Mouse (Mus musculus) heart, postnatal 0 days (tissue): ENCODE measurements around the gene Zer1. TPM values are rescaled to one million over a fixed set of nuclear protein-coding genes. Genes with fewer than 3 reads are reported as not detected.

Source experiments
- ATAC-seq: fragments of 200-750 bp; cut with Nextera tagmentation; 2 replicates; pipeline ENCODE4 v1.8.0; 2017; ENCODE audit warnings: low read depth, moderate number of reproducible peaks, moderate library complexity; ENCODE audit not compliant: insufficient read depth
- DNase-seq: peaks from one replicate; pipeline ENCODE4 v3.0.0-alpha.2; 2016; ENCODE audit warnings: low spot score
- H3K27ac ChIP-seq: fragments of 300-500 bp; sonication (generic); 2 replicates; pipeline ENCODE4 v1.5.1; 2014; ENCODE audit warnings: low read depth, mild to moderate bottlenecking
- H3K27me3 ChIP-seq: fragments of 300-500 bp; sonication (generic); 2 replicates; pipeline ENCODE4 v1.6.1; 2014; ENCODE audit warnings: low read length, mixed read lengths; ENCODE audit not compliant: control insufficient read depth, insufficient read depth
- H3K36me3 ChIP-seq: fragments of 300-500 bp; sonication (generic); replicated peaks from 2 replicates; pipeline ENCODE4 v1.6.1; 2014; ENCODE audit warnings: low read length, mixed read lengths; ENCODE audit not compliant: control insufficient read depth, insufficient read depth
- H3K4me1 ChIP-seq: fragments of 300-500 bp; sonication (generic); 2 replicates; pipeline ENCODE4 v1.6.1; 2014; ENCODE audit warnings: antibody characterized with exemption; ENCODE audit not compliant: control insufficient read depth, insufficient read depth
- H3K4me2 ChIP-seq: fragments of 300-500 bp; sonication (generic); 2 replicates; pipeline ENCODE4 v1.6.1; 2014; ENCODE audit warnings: low read depth, mild to moderate bottlenecking, low read length, moderate library complexity
- H3K4me3 ChIP-seq: fragments of 300-500 bp; sonication (generic); 2 replicates; pipeline ENCODE4 v1.5.1; 2014; ENCODE audit warnings: low read depth, low read length
- H3K9ac ChIP-seq: fragments of 300-500 bp; sonication (generic); replicated peaks from 2 replicates; pipeline ENCODE4 v1.6.1; 2014; ENCODE audit warnings: low read depth, low read length, mixed read lengths
- H3K9me3 ChIP-seq: fragments of 300-500 bp; sonication (generic); replicated peaks from 2 replicates; pipeline ENCODE4 v1.6.1; 2016; ENCODE audit warnings: low read length; ENCODE audit not compliant: control insufficient read depth
- CTCF ChIP-seq: IDR thresholded peaks from 2 replicates; pipeline ENCODE4 v1.5.1; 2016; ENCODE audit warnings: antibody characterized with exemption, control low read depth, low read depth
- EP300 ChIP-seq: IDR thresholded peaks from 2 replicates; pipeline ENCODE4 v1.6.1; 2016; ENCODE audit warnings: antibody characterized with exemption, low read depth
- WGBS: fragments of 180-500 bp; shearing (Covaris S2); extraction: QIAGEN DNeasy Blood & Tissue Kit; methylation state at CpG from one replicate; pipeline ENCODE4 v1.1.7; 2014; 5-methylcytosine and 5-hydroxymethylcytosine counted together
- polyA plus RNA-seq: library from polyadenylated mRNA; unstranded; fragments of >200 nt; fragmentation: Nextera tagmentation; extraction: Ambion mirVana; gene quantifications from 2 replicates; pipeline ENCODE4 v1.2.1, GENCODE M21; 2015
- total RNA-seq: library from RNA; depleted of rRNA; stranded (reverse); fragments of >200 nt; gene quantifications from 2 replicates; pipeline ENCODE4 v1.2.3, GENCODE M21; 2014; ENCODE audit warnings: low replicate concordance

The Zer1 gene
- total and polyA plus RNA-seq, 2 experiments from 2014 or later = 3.7 to 32.4 TPM

DNA sequence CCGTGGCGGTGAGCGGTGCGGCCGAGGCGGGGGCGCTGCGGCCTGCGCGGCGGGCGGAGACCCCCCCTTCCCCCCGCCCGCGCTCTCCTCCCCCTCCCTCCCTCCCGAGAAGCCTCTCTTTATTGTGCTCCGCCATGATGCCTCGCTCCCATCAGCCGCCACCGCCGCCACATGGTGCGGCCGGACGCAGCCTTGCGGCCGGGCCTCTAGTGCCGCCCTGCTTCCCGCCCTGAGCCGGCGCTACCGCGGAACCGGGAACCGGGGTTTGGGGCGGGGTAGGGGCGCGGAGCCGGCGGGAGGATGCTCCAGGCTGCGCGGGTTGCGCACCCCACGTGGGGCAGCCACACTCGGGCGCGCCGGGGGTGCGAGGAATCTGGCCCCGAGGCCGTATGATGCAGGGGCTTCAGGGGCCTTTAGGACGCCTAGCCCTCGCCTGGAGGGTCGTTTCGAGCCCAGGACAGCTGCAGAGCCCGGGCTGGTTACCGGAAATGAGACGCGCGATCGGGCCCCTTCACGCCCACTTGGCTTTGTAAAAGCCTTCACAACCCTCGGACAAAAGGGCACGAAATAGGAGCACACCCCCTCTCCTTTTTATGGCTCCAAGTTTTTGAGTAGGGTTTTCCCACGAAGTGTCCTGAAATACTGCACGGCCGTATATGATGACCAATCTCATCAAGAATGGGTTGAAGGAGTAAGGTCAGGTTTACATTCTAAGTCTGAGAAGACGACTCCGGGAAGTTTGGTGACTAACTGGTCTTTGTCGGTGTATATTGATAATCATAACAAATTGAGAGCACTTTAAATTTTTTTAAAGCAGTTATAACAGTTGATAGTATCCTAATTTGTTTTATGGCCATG, 57.1 kb downstream of the Zer1 start:
- DNase-seq (no peak), ATAC-seq (peak; percentile 4)
- WGBS = under 1% methylated on average over 53 of the region's 69 CpGs
- Histone ChIP-seq H3K4me3 (peak overlapping the region; percentile 98), H3K27ac (peak overlapping the region; percentile 99), H3K9me3 (no peaks in the 10 kb centered on the region), H3K4me1 (peaks cover 16% of the 10 kb centered on the region), H3K27me3 (no peaks in the 10 kb centered on the region), H3K36me3 (peaks cover 27% of the 10 kb centered on the region), H3K9ac (peak overlapping the region; percentile 91), H3K4me2 (peak overlapping the region; percentile 92)
- TF ChIP-seq EP300 (no peak), CTCF (no peak)

DNA sequence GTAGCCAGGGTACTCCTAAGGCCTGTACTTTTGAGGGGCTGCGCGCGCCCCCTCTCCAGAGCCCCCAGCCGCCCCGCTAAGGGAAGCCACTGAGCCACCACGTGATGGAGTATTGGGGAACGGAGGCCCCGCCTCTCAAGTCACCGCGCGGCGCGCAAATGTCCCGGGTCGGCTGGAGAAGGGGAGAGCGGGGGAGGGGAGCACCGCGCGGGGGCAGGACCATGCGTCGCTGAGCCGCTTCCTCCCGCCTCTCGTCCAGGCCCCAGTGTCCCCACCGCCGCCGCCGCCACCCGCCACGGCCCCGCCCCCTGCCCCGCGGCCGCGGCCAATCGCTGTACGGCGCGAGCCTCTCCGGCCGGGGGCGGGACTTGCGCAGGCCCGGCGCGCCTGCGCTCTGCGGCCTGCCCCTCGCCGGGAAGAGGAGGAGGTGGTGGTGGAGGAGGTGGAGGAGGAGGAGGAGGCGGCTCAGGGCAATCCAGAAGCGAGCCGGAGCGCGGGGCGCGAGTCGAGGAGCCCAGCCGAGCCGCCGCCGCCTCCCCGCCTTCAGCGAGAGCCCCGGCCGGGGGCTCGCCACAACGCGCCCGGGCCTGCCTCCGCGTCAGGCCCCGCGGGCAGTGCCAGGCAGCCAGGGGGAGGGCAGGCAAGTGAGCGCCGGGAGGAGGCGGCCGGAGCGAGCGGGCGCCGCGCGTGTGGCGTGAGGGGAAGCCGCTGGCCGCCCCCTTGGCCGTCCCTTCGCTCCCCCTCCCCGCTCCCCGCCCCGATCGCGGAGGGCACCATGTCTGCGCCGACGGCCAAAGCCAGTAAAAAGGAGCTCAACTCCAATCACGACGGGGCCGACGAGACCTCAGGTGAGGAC, 58.1 kb downstream of the Zer1 start:
- Histone ChIP-seq H3K27ac (peak overlapping the region; percentile 99), H3K4me2 (peak overlapping the region; percentile 92), H3K9me3 (no peaks in the 10 kb centered on the region), H3K9ac (peak overlapping the region; percentile 91), H3K36me3 (peaks cover 24% of the 10 kb centered on the region), H3K27me3 (no peaks in the 10 kb centered on the region), H3K4me3 (peak overlapping the region; percentile 98), H3K4me1 (peaks cover 16% of the 10 kb centered on the region)
- TF ChIP-seq EP300 (no peak), CTCF (peak; percentile 4; the same call in 1 of the 2 replicates)
- DNase-seq (peak; percentile 98), ATAC-seq (peak; percentile 95)
- WGBS = 0% methylated on average over 41 of the region's 101 CpGs

DNA sequence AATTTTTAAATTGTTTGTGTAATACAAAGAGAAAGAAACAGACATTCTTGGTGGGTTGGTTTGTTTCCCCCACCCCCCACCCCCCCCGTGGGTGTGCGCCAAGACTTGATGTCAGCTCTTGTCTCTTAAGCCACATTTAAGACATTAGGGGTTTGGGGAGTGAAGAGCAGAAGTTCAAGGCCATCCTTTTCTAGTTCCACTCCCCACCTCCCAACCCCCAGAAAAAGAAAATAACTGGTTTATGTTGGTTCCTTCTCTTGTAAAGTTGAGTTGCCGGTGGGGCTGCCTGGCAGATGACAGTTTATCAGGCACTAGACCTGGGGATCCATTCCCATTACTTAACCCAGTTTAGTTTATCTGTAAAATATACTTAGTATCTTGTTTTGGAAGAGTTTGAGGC, 60.1 kb downstream of the Zer1 start:
- Histone ChIP-seq H3K36me3 (peaks cover 9% of the 10 kb centered on the region), H3K27me3 (no peaks in the 10 kb centered on the region), H3K9me3 (no peaks in the 10 kb centered on the region), H3K9ac (no peak overlapping the region), H3K4me2 (no peak overlapping the region), H3K27ac (no peak overlapping the region), H3K4me3 (no peak overlapping the region), H3K4me1 (peaks cover 16% of the 10 kb centered on the region)
- ATAC-seq = no peak
- 53% methylated on average over 3 of the region's 3 CpGs for WGBS
- TF ChIP-seq CTCF = no peak
- TF ChIP-seq EP300 = no peak
- no peak for DNase-seq

DNA sequence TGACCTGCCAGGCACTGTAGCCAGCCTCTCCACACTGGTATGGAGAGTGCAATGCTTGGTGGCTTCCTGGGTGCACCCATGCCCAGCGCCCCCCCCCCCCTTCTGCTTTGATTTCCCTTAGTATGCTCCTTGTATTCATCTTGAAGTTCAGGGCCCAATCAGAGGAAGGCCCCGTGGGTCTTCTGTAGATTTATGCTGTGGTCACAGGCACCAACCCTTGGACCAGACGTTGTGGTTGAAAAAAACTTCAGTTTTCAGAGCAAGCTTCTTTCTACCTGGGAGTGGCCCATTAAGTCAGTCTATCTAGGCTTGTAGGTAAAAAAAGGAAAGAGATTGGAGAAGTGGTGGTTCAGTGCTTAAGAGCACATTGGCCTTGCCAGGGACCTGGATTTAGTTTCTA, 60.6 kb downstream of the Zer1 start:
- ATAC-seq (no peak), DNase-seq (no peak)
- no peaks in the 10 kb centered on the region for H3K27me3 ChIP-seq
- H3K4me3 ChIP-seq = no peak overlapping the region
- H3K9me3 ChIP-seq = no peaks in the 10 kb centered on the region
- WGBS = 35% methylated on average over 3 of the region's 3 CpGs
- H3K4me2 ChIP-seq = peak overlapping the region; percentile 98
- H3K36me3 ChIP-seq = peaks cover 4% of the 10 kb centered on the region
- peaks cover 16% of the 10 kb centered on the region for H3K4me1 ChIP-seq
- H3K9ac ChIP-seq = peak overlapping the region; percentile 23
- H3K27ac ChIP-seq = peak overlapping the region; percentile 87
- TF ChIP-seq CTCF (no peak), EP300 (no peak)

DNA sequence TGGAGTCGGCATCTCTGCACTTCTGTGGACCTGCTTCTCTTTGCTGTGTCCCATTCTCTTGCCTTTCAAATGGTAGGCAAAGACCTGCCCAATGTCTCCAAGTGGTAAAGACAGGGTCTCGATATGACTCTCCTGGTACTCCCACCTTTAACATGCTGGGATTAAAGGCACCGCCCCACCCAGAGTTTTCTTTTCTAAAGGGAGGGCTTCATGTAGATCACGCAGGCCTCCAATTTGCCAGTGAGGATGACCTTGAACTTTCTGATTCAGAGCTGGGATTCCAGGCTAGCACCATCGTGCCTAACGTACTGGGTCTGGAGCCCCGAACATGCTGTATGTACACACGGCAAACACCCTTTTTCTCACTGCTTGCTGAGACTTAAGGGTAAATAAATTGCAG, 61.1 kb downstream of the Zer1 start:
- ATAC-seq (no peak), DNase-seq (no peak)
- peak overlapping the region; percentile 98 for H3K4me2 ChIP-seq
- WGBS = 8% methylated on average over 8 of the region's 8 CpGs
- H3K9me3 ChIP-seq = no peaks in the 10 kb centered on the region
- H3K4me3 ChIP-seq = peak overlapping the region; percentile 45
- no peak for TF ChIP-seq CTCF
- peak overlapping the region; percentile 87 for H3K27ac ChIP-seq
- H3K9ac ChIP-seq = peak overlapping the region; percentile 73
- no peaks in the 10 kb centered on the region for H3K36me3 ChIP-seq
- no peaks in the 10 kb centered on the region for H3K27me3 ChIP-seq
- peaks cover 16% of the 10 kb centered on the region for H3K4me1 ChIP-seq
